Mouse (Mus musculus) WW6 (cell line): Measurements from ENCODE around the gene Gabrg3.

Source experiments
- DNase-seq: peaks from one replicate; pipeline ENCODE4 v3.0.0-alpha.2; 2013; ENCODE audit warnings: low read depth, low spot score

Gabrg3 gene

GRCm38 (mm10) chr7:56729225-56729624 lies 657.8 kb downstream of the Gabrg3 start:
- DNase-seq: no peak
